Mouse (Mus musculus) embryonic fibroblast, embryonic 13.5 days (primary cell): ENCODE data around the gene Mmp25.

ENCODE experiments used
- CTCF ChIP-seq: IDR thresholded peaks from 2 replicates; pipeline ENCODE4 v1.5.1; 2011; ENCODE audit warnings: mild to moderate bottlenecking, control low read depth, low read length, moderate library complexity, borderline replicate concordance; ENCODE audit not compliant: insufficient read depth
- POLR2A ChIP-seq: IDR thresholded peaks from 2 replicates; pipeline ENCODE4 v1.6.1; 2011; ENCODE audit warnings: low read depth, mild to moderate bottlenecking, control low read depth, low read length, moderate library complexity

- TF ChIP-seq CTCF, result 0 out of 2 replicates have a peak, but pooled peaks have one; percentile 15
- TF ChIP-seq POLR2A, result no peak
Observed at GRCm38 (mm10) chr17:23664556-23665021, 19.5 kb upstream of the Mmp25 start.
